Mouse (Mus musculus): ENCODE measurements at regions not wholly inside any gene's neighbourhood (a gene's known extent, or its start where the extent isn't known, plus 50 kb on each side); places are given as distances from the start of the nearest gene placed in this dataset.

DNA sequence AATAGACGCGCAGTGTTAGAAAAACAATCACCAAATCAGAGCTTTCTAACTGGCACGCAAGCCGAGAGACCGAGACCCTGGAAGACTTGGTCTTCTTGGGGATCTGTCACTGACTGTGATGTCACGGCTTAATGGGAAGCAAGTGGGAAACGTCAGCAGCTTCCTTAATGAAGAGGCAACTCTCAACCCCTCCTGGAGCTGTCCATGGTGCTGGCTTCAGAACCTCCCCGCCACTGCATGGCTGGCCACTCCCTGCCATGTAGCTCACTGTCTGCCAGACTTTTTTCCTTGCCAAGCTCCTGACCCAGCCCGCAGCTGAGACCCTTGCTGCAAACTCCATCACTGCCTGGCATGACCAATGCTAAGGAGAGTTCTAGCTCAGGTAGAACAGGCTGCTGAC lies 83.6 kb upstream of the Thy1 start:
- DNase-seq (peak; percentile 28), ATAC-seq (ENCODE audit: low read depth) (no peak)
- WGBS (ENCODE audit: insufficient replicate concordance) = 23% methylated on average over 9 of the region's 9 CpGs

DNA sequence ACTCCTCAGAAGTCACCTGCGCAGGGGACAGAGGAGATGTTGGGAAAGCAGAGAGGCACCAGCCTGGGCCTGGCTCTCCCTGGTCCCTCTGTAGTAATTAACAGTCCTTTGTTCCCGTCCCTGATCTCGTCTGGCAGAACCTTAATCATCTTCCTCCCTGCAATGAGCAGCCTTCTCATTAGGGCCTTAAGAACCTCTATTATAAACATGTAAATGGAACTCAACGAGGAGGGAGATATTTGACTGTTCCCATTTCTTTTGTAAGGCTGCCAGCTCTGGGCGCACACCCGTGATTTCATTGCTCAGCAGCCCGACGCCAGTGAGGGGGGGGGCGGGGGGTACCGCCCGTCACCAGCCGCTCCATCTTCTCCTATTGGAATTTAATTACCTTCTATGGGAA lies 81.8 kb upstream of the Thy1 start:
- Histone ChIP-seq H3K4me1 (replicated peaks) (no peaks in the 10 kb centered on the region), H3K27ac (no peak overlapping the region), H3K36me3 (no peaks in the 10 kb centered on the region), H3K4me2 (no peak overlapping the region), H3K27me3 (no peaks in the 10 kb centered on the region), H3K4me3 (replicated peaks) (no peak overlapping the region), H3K9ac (no peak overlapping the region), H3K9me3 (replicated peaks) (no peaks in the 10 kb centered on the region)
- 62% methylated on average over 12 of the region's 12 CpGs for WGBS (ENCODE audit: insufficient replicate concordance)
- DNase-seq = no peak
- no peak for ATAC-seq (ENCODE audit: low read depth)

More for the DNA sequence above, 83.6 kb upstream of the Thy1 start:
- no peak overlapping the region for H3K27ac ChIP-seq
- no peak overlapping the region for H3K4me2 ChIP-seq
- H3K9ac ChIP-seq = no peak overlapping the region
- H3K4me1 ChIP-seq (replicated peaks) = no peaks in the 10 kb centered on the region
- no peaks in the 10 kb centered on the region for H3K9me3 ChIP-seq (replicated peaks)
- no peaks in the 10 kb centered on the region for H3K36me3 ChIP-seq
- no peak overlapping the region for H3K4me3 ChIP-seq (replicated peaks)
- no peaks in the 10 kb centered on the region for H3K27me3 ChIP-seq

DNA sequence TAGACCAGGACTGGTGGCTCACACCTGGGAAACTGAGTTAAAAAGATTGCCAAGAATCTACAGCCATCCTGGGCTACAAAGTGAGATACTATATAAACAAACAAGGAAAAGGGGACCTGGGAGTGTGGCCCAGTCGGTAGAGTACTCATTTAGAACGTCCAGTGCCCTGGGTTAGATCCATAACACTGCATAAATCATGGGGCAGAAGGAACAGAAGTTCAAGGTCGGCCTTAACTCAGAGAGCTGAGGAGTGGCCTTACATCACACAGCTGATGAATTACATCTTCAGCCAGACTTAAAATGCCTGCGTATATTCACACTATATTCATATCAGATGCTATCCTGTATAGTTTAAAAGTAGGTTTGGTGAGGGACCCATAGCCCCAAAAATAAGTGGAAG lies 78.0 kb upstream of the Thy1 start:
- Histone ChIP-seq H3K27ac (no peak overlapping the region), H3K27me3 (no peaks in the 10 kb centered on the region), H3K4me2 (no peak overlapping the region), H3K4me3 (replicated peaks) (no peak overlapping the region), H3K9ac (no peak overlapping the region), H3K4me1 (replicated peaks) (no peaks in the 10 kb centered on the region), H3K9me3 (replicated peaks) (no peaks in the 10 kb centered on the region), H3K36me3 (no peaks in the 10 kb centered on the region)
- DNase-seq (no peak), ATAC-seq (ENCODE audit: low read depth) (no peak)
- 49% methylated on average over 4 of the region's 4 CpGs for WGBS (ENCODE audit: insufficient replicate concordance)

DNA sequence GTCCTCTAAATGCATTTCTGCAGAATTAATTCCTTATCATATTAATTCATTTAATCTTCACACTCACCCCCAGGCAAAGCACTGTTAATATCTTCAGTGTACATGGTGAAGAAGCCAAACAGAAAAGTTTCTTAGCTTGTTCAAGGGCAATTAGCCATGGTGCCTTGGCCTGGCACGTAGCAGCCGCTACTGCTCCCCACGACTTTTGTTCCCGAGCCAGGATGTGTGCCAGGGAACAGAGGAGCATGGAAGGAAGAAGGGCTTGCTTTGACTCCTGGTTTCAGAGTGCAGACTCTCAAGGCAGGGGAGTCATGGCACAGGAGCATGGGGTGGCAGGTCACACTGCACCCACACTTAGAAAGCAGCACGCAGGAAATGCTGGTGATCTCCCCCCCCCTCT lies 77.4 kb upstream of the Thy1 start:
- no peak overlapping the region for H3K9ac ChIP-seq
- H3K9me3 ChIP-seq (replicated peaks) = no peaks in the 10 kb centered on the region
- H3K4me3 ChIP-seq (replicated peaks) = no peak overlapping the region
- H3K27ac ChIP-seq = no peak overlapping the region
- DNase-seq (no peak), ATAC-seq (ENCODE audit: low read depth) (no peak)
- no peaks in the 10 kb centered on the region for H3K36me3 ChIP-seq
- H3K4me1 ChIP-seq (replicated peaks) = no peaks in the 10 kb centered on the region
- 63% methylated on average over 5 of the region's 5 CpGs for WGBS (ENCODE audit: insufficient replicate concordance)
- H3K4me2 ChIP-seq = no peak overlapping the region
- no peaks in the 10 kb centered on the region for H3K27me3 ChIP-seq

DNA sequence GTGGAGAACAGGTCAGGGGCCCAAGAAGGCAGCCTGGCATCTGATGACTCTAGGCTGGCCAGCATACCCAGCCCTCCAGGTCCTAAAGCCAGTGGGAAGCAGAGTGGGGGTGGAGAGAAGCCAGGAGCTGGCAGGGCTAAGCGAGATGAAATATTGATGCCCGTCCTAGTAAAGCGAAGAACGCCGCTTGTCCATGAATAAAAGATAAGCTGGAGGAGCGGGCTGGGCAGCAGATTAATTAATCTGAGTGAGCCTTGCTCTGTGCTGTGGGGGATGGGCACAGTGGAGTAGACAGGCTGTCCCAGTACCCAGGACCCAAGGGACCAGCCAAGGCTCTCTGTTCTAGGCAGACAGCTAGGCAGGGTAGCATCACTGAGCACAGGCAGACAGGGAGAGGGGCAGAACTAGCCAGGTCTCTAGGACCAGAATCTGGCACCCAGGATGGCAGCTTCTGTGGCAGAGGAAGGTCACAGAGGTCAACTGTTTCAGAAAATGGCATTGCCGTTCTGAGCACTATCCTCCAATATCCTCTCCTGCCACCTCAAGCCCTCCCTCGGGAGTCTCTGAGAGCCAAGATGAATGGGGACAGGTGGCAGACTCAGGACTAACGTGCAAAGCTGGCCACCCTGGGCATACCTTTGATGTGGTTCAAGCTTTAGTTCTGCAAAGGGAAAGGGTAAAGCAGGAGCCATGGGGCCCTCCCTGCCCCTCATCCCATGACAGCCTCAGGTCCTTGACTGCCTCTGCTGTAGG lies 73.0 kb upstream of the Thy1 start:
- Histone ChIP-seq H3K9ac (no peak overlapping the region), H3K9me3 (replicated peaks) (no peaks in the 10 kb centered on the region), H3K27me3 (no peaks in the 10 kb centered on the region), H3K4me2 (no peak overlapping the region), H3K27ac (no peak overlapping the region), H3K36me3 (no peaks in the 10 kb centered on the region), H3K4me1 (replicated peaks) (no peaks in the 10 kb centered on the region), H3K4me3 (replicated peaks) (no peak overlapping the region)
- ATAC-seq (ENCODE audit: low read depth) = no peak
- no peak for DNase-seq
- 54% methylated on average over 9 of the region's 9 CpGs for whole genome bisulfite sequencing (ENCODE audit: insufficient replicate concordance)

DNA sequence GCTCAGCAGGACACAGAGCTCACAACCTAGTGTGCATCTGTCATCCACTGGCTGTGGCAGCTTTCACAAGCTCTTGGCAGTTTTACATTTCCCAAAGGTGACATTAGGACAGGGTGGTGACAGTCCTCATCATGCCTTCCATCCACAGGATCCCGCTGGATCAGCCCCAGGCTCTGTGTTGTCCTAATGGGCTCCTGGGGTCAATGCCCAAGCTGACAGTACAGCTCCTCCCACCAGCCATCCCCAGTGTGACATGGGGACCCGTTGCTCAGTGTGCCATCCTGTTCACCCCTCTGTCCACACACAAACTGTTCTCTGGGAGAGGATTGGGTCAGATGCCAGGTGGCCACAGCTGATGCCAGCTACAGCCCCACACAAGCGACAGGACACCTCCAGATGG lies 72.3 kb upstream of the Thy1 start:
- DNase-seq (no peak), ATAC-seq (ENCODE audit: low read depth) (no peak)
- Histone ChIP-seq H3K27me3 (no peaks in the 10 kb centered on the region), H3K4me3 (replicated peaks) (no peak overlapping the region), H3K4me2 (no peak overlapping the region), H3K9ac (no peak overlapping the region), H3K4me1 (replicated peaks) (no peaks in the 10 kb centered on the region), H3K36me3 (no peaks in the 10 kb centered on the region), H3K9me3 (replicated peaks) (no peaks in the 10 kb centered on the region), H3K27ac (no peak overlapping the region)
- 48% methylated on average over 3 of the region's 3 CpGs for WGBS (ENCODE audit: insufficient replicate concordance)

DNA sequence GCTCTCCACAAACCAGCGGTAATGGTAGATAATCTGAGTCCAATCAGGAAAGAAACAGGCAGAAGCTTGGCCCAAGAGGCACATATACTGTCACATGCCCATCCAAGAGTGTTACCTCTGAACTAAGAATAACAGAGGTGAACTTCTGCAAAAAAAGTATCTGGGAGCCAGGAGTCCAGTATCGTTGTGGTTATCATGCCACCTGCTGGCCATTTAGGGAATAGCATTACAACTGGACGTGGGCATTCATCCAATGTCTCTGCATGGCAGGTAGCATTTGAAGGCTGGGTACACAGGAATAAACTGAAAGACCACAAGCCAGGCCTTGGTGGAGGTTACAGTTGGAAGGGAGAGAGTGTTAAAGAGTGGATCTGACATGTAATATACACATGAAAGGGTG lies 70.9 kb upstream of the Thy1 start:
- 12% methylated on average over 3 of the region's 3 CpGs for WGBS (ENCODE audit: insufficient replicate concordance)
- H3K4me2 ChIP-seq = no peak overlapping the region
- DNase-seq (peak; percentile 13), ATAC-seq (ENCODE audit: low read depth) (no peak)
- H3K4me1 ChIP-seq (replicated peaks) = no peaks in the 10 kb centered on the region
- no peaks in the 10 kb centered on the region for H3K27me3 ChIP-seq
- no peak overlapping the region for H3K9ac ChIP-seq
- H3K27ac ChIP-seq = no peak overlapping the region
- no peaks in the 10 kb centered on the region for H3K9me3 ChIP-seq (replicated peaks)
- H3K36me3 ChIP-seq = no peaks in the 10 kb centered on the region
- no peak overlapping the region for H3K4me3 ChIP-seq (replicated peaks)

DNA sequence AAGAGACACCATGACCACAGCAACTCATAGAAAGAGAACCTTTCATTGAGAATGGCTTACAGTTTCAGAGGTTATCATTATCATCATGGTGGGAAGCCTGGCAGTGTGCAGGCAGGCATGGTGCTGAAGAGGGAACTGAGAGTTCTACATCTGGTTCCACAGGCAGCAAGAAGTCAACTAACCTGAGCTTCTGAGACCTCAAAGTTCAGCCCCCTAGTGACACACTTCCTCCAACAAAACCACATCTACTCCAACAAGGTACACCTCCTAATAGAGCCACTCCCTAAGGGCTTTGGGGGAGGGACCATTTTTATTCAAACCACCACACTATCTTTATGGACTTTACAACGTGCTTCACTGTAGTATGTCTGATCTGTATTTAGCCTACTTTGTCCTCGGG lies 67.8 kb upstream of the Thy1 start:
- no peaks in the 10 kb centered on the region for H3K9me3 ChIP-seq (replicated peaks)
- H3K4me3 ChIP-seq (replicated peaks) = no peak overlapping the region
- H3K9ac ChIP-seq = no peak overlapping the region
- no peaks in the 10 kb centered on the region for H3K4me1 ChIP-seq (replicated peaks)
- DNase-seq = no peak
- H3K4me2 ChIP-seq = no peak overlapping the region
- H3K36me3 ChIP-seq = no peaks in the 10 kb centered on the region
- no peak for ATAC-seq (ENCODE audit: low read depth)
- 35% methylated on average over 2 of the region's 2 CpGs for WGBS (ENCODE audit: insufficient replicate concordance)
- H3K27ac ChIP-seq = no peak overlapping the region
- no peaks in the 10 kb centered on the region for H3K27me3 ChIP-seq

DNA sequence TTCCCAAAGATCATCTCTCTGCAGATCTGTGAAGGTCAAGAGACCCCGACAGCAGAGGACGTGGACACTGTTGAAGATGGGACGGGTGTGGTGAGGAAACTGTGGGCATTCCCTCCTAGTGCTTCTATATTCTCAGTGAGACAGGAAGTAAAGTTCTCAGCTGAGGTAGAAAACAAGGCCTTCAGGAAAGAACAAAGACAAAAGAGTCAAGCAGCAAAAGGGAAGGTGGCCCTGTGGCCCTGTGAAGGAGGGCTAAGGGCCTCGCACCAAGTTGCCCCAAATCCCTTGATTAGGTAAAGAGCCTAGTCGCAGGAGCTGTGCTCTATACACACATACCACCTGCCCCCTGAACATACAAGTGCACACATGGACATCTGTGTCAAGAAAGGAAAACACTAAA lies 66.8 kb upstream of the Thy1 start:
- H3K4me2 ChIP-seq = no peak overlapping the region
- no peak overlapping the region for H3K4me3 ChIP-seq (replicated peaks)
- H3K4me1 ChIP-seq (replicated peaks) = peaks cover 3% of the 10 kb centered on the region; the same call in 1 of the 2 replicates
- no peak overlapping the region for H3K27ac ChIP-seq
- H3K9ac ChIP-seq = no peak overlapping the region
- 60% methylated on average over 5 of the region's 5 CpGs for WGBS (ENCODE audit: insufficient replicate concordance)
- H3K36me3 ChIP-seq = no peaks in the 10 kb centered on the region
- DNase-seq = no peak
- ATAC-seq (ENCODE audit: low read depth) = no peak
- H3K27me3 ChIP-seq = no peaks in the 10 kb centered on the region
- no peaks in the 10 kb centered on the region for H3K9me3 ChIP-seq (replicated peaks)

DNA sequence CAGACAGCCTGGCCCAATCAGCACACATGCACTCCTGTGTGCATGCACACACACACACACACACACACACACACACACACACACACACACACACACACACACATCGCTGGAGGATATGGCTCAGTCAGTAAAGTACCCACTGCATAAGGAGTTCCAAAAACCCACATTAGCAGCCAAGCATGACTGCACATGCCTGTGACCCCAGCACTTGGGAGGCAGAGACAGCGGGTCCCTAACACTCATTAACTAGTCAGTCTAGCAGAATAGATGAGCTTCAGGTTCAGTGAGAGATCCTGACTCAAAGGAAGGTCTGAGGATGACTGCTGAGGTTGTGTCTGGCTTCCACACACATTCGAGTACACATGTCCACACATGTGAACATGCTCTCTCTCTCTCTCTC lies 65.4 kb upstream of the Thy1 start:
- no peaks in the 10 kb centered on the region for H3K27me3 ChIP-seq
- ATAC-seq (ENCODE audit: low read depth) = no peak
- peaks cover 3% of the 10 kb centered on the region; the same call in 1 of the 2 replicates for H3K4me1 ChIP-seq (replicated peaks)
- H3K27ac ChIP-seq = no peak overlapping the region
- H3K9me3 ChIP-seq (replicated peaks) = no peaks in the 10 kb centered on the region
- H3K36me3 ChIP-seq = no peaks in the 10 kb centered on the region
- H3K9ac ChIP-seq = no peak overlapping the region
- no peak for DNase-seq
- H3K4me3 ChIP-seq (replicated peaks) = no peak overlapping the region
- H3K4me2 ChIP-seq = no peak overlapping the region
- 50% methylated on average over 3 of the region's 3 CpGs for WGBS (ENCODE audit: insufficient replicate concordance)

DNA sequence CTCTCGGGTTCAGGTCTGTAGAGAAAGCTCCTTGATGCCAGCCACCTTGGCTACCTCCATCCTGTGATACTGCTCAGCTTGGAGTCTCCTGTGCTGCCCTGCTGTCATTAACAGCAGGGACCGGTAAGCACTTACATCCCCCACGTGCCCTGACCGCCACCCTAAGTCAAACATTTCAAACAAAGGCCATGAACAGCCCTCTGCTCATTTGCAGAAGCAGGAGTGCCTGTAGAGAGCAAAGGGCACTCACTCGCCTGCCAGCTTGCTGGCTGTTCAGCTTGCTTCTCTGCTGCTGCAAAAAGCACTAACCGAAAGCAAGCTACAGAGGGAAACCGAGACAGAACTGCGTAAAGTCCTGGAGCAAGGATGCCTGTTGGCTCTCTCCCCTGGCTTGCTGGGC lies 61.8 kb upstream of the Thy1 start:
- DNase-seq = no peak
- Histone ChIP-seq H3K36me3 (no peaks in the 10 kb centered on the region), H3K4me3 (replicated peaks) (no peak overlapping the region), H3K9me3 (replicated peaks) (no peaks in the 10 kb centered on the region), H3K9ac (no peak overlapping the region), H3K27ac (no peak overlapping the region), H3K4me2 (no peak overlapping the region), H3K27me3 (no peaks in the 10 kb centered on the region), H3K4me1 (replicated peaks) (peaks cover 3% of the 10 kb centered on the region; the same call in 1 of the 2 replicates)
- peak; percentile 54 for ATAC-seq (ENCODE audit: low read depth)
- WGBS (ENCODE audit: insufficient replicate concordance) = 42% methylated on average over 8 of the region's 8 CpGs

DNA sequence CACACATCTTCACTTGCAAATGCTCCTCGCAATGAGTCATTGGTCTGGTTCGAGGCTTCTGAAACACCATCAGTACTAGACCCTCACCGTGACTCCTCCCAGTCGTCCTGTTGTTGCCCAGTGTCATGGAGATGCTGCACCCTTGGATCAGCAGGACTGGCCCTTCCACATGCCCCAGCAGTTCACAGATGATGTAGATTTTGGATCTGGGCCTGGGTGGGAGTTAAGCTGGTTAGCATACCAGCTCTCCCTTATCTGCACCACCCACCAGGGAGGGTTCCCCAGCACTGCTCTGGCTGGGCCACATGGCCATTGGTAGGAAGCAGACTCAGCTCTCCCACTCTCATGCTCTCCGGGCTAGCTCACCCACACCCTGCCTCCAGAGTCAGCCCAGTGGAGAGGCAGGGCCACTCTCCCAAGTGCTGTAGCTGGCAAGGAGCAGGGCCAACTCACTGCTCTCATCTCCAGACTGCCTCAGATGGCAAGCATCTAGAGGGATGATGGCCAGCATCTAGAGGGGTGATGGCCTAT lies 60.8 kb upstream of the Thy1 start:
- H3K27me3 ChIP-seq = no peaks in the 10 kb centered on the region
- H3K4me2 ChIP-seq = no peak overlapping the region
- no peaks in the 10 kb centered on the region for H3K36me3 ChIP-seq
- 38% methylated on average over 5 of the region's 5 CpGs for WGBS (ENCODE audit: insufficient replicate concordance)
- H3K27ac ChIP-seq = no peak overlapping the region
- DNase-seq (no peak), ATAC-seq (ENCODE audit: low read depth) (0 out of 2 replicates have a peak, but pooled peaks have one; percentile 32)
- peaks cover 3% of the 10 kb centered on the region; the same call in 1 of the 2 replicates for H3K4me1 ChIP-seq (replicated peaks)
- no peak overlapping the region for H3K9ac ChIP-seq
- no peak overlapping the region for H3K4me3 ChIP-seq (replicated peaks)
- no peaks in the 10 kb centered on the region for H3K9me3 ChIP-seq (replicated peaks)

Data from liver, embryonic 13.5 days (tissue).